Mouse (Mus musculus) liver, embryonic 15.5 days (tissue): ENCODE measurements at regions not wholly inside any gene's neighbourhood (a gene's known extent, or its start where the extent isn't known, plus 50 kb on each side); places are given as distances from the start of the nearest gene placed in this dataset.

Experiments
- ATAC-seq: fragments of 200-750 bp; cut with Nextera tagmentation; 2 replicates; pipeline ENCODE4 v1.8.0; 2017; ENCODE audit warnings: moderate number of reproducible peaks, mild to moderate bottlenecking, moderate library complexity; ENCODE audit not compliant: insufficient read depth
- H3K27ac ChIP-seq: fragments of 300-500 bp; sonication (generic); replicated peaks from 2 replicates; pipeline ENCODE4 v1.5.1; 2015; ENCODE audit warnings: mild to moderate bottlenecking, inconsistent platforms
- H3K27me3 ChIP-seq: fragments of 300-500 bp; sonication (generic); 2 replicates; pipeline ENCODE4 v1.6.1; 2015; ENCODE audit warnings: mild to moderate bottlenecking, inconsistent platforms
- H3K36me3 ChIP-seq: fragments of 300-500 bp; sonication (generic); replicated peaks from 2 replicates; pipeline ENCODE4 v1.6.1; 2015; ENCODE audit warnings: moderate library complexity, mild to moderate bottlenecking, inconsistent platforms
- H3K4me1 ChIP-seq: fragments of 300-500 bp; sonication (generic); replicated peaks from 2 replicates; pipeline ENCODE4 v1.6.1; 2015; ENCODE audit warnings: inconsistent platforms
- H3K4me2 ChIP-seq: fragments of 300-500 bp; sonication (generic); 2 replicates; pipeline ENCODE4 v1.6.1; 2015; ENCODE audit warnings: moderate library complexity, mild to moderate bottlenecking, inconsistent platforms
- H3K4me3 ChIP-seq: fragments of 300-500 bp; sonication (generic); replicated peaks from 2 replicates; pipeline ENCODE4 v1.5.1; 2015; ENCODE audit warnings: mild to moderate bottlenecking, inconsistent platforms
- H3K9ac ChIP-seq: fragments of 300-500 bp; sonication (generic); 2 replicates; pipeline ENCODE4 v1.6.1; 2015; ENCODE audit warnings: moderate library complexity, mild to moderate bottlenecking, inconsistent platforms
- H3K9me3 ChIP-seq: fragments of 300-500 bp; sonication (generic); replicated peaks from 2 replicates; pipeline ENCODE4 v1.6.1; 2016; ENCODE audit warnings: inconsistent platforms
- WGBS: fragments of 180-500 bp; shearing (Covaris S2); methylation state at CpG from one replicate; pipeline ENCODE4 v1.1.7; 2015; ENCODE audit warnings: mixed read lengths; ENCODE audit not compliant: insufficient replicate concordance; 5-methylcytosine and 5-hydroxymethylcytosine counted together

DNA sequence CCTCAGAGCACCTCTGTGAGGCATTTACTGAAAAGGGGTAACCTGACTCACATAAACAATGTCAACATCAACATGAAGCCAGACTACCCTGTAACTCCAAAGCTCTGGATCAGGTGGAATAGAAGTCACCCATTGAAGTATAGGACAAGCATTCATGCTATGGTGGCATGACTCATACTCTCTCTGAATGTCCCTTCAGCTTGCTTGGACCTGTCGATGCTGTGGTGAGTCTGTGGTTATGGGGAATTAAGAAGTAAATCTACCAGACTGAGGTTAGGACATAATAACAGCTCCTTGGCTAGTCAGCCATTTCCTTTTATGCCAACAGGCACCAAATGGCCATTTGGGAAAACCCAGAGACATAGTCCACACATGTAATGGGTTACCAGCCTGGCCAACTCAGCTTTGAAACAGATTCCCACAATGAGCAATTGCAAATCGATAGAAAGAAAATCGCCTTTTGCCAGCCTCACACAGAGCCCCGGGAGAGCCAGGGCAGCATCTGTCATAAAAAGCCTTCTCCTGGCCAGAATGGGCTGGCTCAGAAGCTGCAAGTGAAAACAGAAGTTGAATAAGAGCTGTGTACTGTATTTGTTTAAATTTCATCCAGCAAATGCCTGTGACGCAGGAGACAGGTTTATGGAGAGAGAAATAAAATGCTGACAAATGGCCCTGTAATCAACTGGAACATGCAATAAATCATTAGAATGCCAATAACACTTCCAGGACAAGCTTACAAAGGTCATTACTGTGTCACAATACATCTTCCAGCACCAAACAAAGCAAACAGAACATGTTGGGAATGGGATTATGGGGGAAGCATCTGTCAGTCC lies 383.4 kb upstream of the Zfp703 start:
- no peaks in the 10 kb centered on the region for H3K27me3 ChIP-seq
- H3K4me3 ChIP-seq = no peak overlapping the region
- H3K27ac ChIP-seq = no peak overlapping the region
- no peak overlapping the region for H3K9ac ChIP-seq
- no peaks in the 10 kb centered on the region for H3K4me1 ChIP-seq
- no peaks in the 10 kb centered on the region for H3K9me3 ChIP-seq
- no peaks in the 10 kb centered on the region for H3K36me3 ChIP-seq
- WGBS = 37% methylated on average over 5 of the region's 5 CpGs
- no peak overlapping the region for H3K4me2 ChIP-seq
- ATAC-seq = no peak

- ATAC-seq = no peak
- no peak overlapping the region for H3K27ac ChIP-seq
- WGBS = 47% methylated on average over 11 of the region's 11 CpGs
Measured at GRCm38 (mm10) chr8:26594369-26594920, 382.7 kb upstream of the Zfp703 start.

DNA sequence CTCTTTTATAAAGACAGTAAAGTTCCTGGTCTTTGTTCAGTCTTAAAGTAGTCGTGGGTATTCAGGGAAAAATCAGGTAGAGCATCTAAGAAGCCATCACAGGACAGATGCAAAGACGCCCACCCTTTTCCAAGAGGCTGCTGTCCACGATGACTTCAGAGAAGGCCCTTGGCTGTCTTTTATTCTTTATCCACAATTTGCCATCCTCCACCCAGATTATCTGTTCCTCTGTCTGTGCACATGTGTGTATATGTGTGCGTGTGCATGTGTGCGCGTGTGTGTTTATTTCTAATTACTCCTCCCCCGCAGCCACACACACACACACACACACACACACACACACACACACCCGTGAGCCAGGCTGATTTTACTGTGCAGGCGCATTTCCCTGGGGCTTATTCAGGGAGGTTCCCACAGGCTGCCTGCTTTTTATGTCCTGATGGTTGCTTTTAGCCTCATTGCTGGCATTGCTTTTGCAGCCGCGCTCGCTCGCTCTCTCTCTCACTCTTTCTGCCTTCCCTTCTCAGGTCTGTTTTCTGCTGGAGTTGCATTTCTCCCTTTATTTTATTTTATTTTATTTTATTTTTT lies 381.6 kb upstream of the Zfp703 start:
- Histone ChIP-seq H3K4me3 (no peak overlapping the region), H3K27me3 (no peaks in the 10 kb centered on the region), H3K4me1 (no peaks in the 10 kb centered on the region), H3K36me3 (no peaks in the 10 kb centered on the region), H3K27ac (no peak overlapping the region), H3K9me3 (no peaks in the 10 kb centered on the region), H3K9ac (no peak overlapping the region), H3K4me2 (no peak overlapping the region)
- WGBS = 79% methylated on average over 13 of the region's 13 CpGs
- no peak for ATAC-seq

More at GRCm38 (mm10) chr8:26594369-26594920, 382.7 kb upstream of the Zfp703 start:
- H3K9ac ChIP-seq = no peak overlapping the region
- H3K4me1 ChIP-seq = no peaks in the 10 kb centered on the region
- H3K4me2 ChIP-seq = no peak overlapping the region
- no peaks in the 10 kb centered on the region for H3K9me3 ChIP-seq
- H3K27me3 ChIP-seq = no peaks in the 10 kb centered on the region
- H3K36me3 ChIP-seq = no peaks in the 10 kb centered on the region
- H3K4me3 ChIP-seq = no peak overlapping the region

DNA sequence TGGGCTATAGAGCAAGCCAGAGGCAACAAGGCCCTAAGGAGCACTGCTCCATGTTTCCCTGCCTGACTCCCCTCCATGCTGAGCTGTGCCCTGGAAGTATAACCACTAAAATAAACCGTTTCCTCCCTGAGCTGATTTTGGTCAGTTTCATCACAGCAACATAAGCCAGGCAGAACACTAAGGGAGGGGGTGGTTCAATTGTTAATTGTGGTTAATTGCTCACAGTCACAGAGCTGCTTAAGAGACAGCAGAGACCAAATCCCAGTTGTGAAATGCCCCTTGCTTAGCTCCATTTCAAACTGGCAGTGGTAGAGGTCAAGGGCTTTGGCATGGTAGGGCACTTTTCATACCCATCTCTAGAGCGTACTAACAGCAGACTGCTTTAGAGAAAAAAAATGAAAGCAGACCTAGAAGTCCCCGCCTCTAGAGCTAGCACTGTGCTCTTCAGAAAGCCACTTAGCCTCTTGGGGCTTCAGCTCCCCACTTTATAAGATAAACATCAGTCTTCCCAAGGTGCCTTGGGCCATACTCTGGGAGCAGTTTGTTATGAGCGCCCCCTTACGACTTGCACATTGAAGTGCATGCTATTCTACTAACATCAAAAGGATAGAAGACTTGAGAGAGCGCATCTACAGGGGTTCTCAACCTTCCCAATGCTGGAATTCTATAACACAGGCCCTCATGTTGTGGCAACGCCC lies 380.3 kb upstream of the Zfp703 start:
- WGBS = 46% methylated on average over 7 of the region's 7 CpGs
- Histone ChIP-seq H3K4me2 (no peak overlapping the region), H3K4me3 (no peak overlapping the region), H3K4me1 (no peaks in the 10 kb centered on the region), H3K9ac (no peak overlapping the region), H3K36me3 (no peaks in the 10 kb centered on the region), H3K27me3 (no peaks in the 10 kb centered on the region), H3K27ac (no peak overlapping the region), H3K9me3 (no peaks in the 10 kb centered on the region)
- no peak for ATAC-seq

GRCm38 (mm10) chr8:26598520-26598919 lies 378.6 kb upstream of the Zfp703 start:
- no peak overlapping the region for H3K27ac ChIP-seq
- H3K9ac ChIP-seq = no peak overlapping the region
- ATAC-seq = no peak

DNA sequence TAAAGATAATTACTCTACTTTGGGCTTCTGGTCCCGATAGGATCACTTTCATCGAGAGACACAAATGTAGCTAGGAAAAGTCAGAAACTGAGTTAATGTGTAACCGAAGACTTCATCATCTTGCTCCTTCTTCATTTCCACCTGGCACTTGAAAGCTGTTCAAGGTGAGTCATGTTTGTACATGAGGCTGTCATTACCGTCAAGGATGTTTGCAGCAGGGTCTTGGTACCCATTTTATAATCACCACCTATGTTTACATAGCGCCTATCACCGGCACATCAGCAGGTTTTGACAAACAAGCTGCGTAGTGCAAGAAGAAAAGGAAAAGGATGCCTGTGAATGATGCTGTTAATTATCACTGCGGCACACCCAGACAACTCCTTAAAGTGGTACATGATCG lies 377.0 kb upstream of the Zfp703 start:
- ATAC-seq = no peak
- Histone ChIP-seq H3K27me3 (no peaks in the 10 kb centered on the region), H3K4me1 (no peaks in the 10 kb centered on the region), H3K9me3 (no peaks in the 10 kb centered on the region), H3K4me3 (no peak overlapping the region), H3K9ac (no peak overlapping the region), H3K36me3 (no peaks in the 10 kb centered on the region), H3K4me2 (no peak overlapping the region), H3K27ac (no peak overlapping the region)
- 71% methylated on average over 9 of the region's 9 CpGs for WGBS

More at GRCm38 (mm10) chr8:26598520-26598919, 378.6 kb upstream of the Zfp703 start:
- Histone ChIP-seq H3K4me1 (no peaks in the 10 kb centered on the region), H3K36me3 (no peaks in the 10 kb centered on the region), H3K4me3 (no peak overlapping the region), H3K9me3 (no peaks in the 10 kb centered on the region), H3K4me2 (no peak overlapping the region), H3K27me3 (no peaks in the 10 kb centered on the region)
- WGBS = 61% methylated on average over 8 of the region's 8 CpGs

DNA sequence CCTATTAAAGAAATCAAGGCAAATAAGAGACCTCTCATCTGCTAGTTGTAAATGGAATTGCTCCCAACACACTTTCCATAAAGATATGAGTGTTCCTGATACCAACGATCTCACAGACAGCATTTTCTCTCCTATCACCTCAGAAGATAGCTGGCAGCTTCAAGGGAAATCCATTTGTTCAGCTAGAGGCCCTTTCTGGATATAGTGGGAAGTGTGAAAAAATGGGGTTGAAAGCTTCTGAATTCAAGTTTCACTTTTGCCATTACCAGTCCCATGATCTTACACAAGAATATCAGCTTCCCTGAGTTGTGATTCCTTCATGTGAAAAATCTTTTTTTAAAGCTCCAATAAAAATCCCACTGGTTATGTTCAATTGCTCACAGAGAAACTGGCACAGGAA lies 369.1 kb upstream of the Zfp703 start:
- H3K4me2 ChIP-seq = no peak overlapping the region
- no peak overlapping the region for H3K4me3 ChIP-seq
- H3K9me3 ChIP-seq = no peaks in the 10 kb centered on the region
- H3K4me1 ChIP-seq = no peaks in the 10 kb centered on the region
- ATAC-seq = no peak
- no peaks in the 10 kb centered on the region for H3K36me3 ChIP-seq
- no peak overlapping the region for H3K9ac ChIP-seq
- no peaks in the 10 kb centered on the region for H3K27me3 ChIP-seq
- H3K27ac ChIP-seq = no peak overlapping the region
- 41% methylated on average over 1 of the region's 1 CpGs for WGBS

DNA sequence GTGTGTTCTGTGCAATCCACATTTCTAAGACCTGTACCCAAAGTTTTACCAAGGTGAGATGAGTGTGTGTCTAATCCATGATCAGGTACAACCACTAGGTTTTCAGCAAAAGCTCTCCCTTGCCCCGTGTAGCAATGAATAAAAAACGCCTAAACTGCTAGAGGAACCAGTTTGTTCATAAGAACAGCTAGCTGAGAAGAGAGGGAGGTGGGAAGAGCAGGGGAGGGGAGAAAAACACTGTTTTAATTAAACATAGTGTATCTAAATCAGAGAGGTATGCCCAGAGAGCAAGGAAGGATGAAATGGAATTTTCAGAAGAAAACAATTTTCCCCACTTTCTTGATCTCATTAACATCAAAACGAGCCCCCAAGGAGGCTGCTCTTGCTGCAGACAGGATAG lies 368.5 kb upstream of the Zfp703 start:
- Histone ChIP-seq H3K4me2 (no peak overlapping the region), H3K9ac (no peak overlapping the region), H3K27me3 (no peaks in the 10 kb centered on the region), H3K9me3 (no peaks in the 10 kb centered on the region), H3K27ac (no peak overlapping the region), H3K4me3 (no peak overlapping the region), H3K4me1 (no peaks in the 10 kb centered on the region), H3K36me3 (no peaks in the 10 kb centered on the region)
- no peak for ATAC-seq
- WGBS = 30% methylated on average over 3 of the region's 3 CpGs

DNA sequence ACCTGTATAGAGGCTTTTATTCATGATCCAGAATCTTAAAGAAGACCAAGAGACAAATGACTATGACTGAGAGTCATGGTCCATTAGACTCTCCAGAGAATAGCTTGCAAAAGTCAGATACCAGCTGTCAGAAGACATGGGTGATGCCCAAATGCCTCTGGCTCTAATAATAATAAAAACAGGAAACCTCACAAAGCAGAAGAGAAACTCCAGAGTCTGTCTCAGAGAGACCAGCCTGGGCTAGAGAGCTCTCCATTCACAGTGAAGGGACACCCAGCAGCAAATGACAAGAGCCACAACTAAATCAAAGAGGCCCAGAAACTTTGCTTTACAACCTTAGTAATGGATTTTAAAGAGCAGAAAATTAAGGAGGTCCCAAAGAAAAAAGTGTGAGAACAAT lies 365.0 kb upstream of the Zfp703 start:
- H3K9me3 ChIP-seq = no peaks in the 10 kb centered on the region
- ATAC-seq = no peak
- no peak overlapping the region for H3K9ac ChIP-seq
- H3K4me2 ChIP-seq = no peak overlapping the region
- no peaks in the 10 kb centered on the region for H3K27me3 ChIP-seq
- no peaks in the 10 kb centered on the region for H3K36me3 ChIP-seq
- H3K4me3 ChIP-seq = no peak overlapping the region
- no peak overlapping the region for H3K27ac ChIP-seq
- H3K4me1 ChIP-seq = no peaks in the 10 kb centered on the region

GRCm38 (mm10) chr8:26622311-26623052 lies 354.6 kb upstream of the Zfp703 start:
- Histone ChIP-seq H3K4me1 (no peaks in the 10 kb centered on the region), H3K9ac (no peak overlapping the region), H3K36me3 (no peaks in the 10 kb centered on the region), H3K27me3 (no peaks in the 10 kb centered on the region), H3K9me3 (no peaks in the 10 kb centered on the region), H3K4me2 (no peak overlapping the region), H3K27ac (no peak overlapping the region), H3K4me3 (no peak overlapping the region)
- no peak for ATAC-seq
- WGBS = 24% methylated on average over 12 of the region's 12 CpGs

DNA sequence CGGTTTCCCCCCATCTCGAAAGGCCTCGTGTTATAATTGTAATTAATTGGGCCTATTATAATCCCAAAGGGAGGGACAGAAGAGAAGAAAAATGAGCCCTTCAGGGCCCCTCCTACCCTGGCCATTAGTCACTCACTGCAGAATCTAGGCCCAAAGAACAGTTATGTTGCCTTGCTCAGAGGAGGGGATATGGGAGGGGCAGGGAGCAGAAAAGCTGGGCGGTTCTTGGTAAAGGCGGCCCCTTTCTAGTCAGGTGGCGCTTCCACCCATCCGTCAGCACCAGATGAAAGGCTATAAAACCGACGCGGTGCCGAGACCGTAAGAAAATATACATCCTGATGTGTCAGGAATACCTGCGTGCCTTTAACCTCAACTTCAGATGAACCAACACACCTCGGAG lies 350.9 kb upstream of the Zfp703 start:
- Histone ChIP-seq H3K27ac (no peak overlapping the region), H3K27me3 (no peaks in the 10 kb centered on the region), H3K4me3 (no peak overlapping the region), H3K9me3 (no peaks in the 10 kb centered on the region), H3K36me3 (no peaks in the 10 kb centered on the region), H3K9ac (no peak overlapping the region), H3K4me1 (no peaks in the 10 kb centered on the region), H3K4me2 (no peak overlapping the region)
- WGBS = 64% methylated on average over 14 of the region's 14 CpGs
- ATAC-seq = no peak
